Mouse (Mus musculus) heart, postnatal 0 days (tissue): ENCODE results near the gene Pgbd1.

ENCODE experiments used
- CTCF ChIP-seq: IDR thresholded peaks from 2 replicates; pipeline ENCODE4 v1.5.1; 2016; ENCODE audit warnings: antibody characterized with exemption, control low read depth, low read depth
- EP300 ChIP-seq: IDR thresholded peaks from 2 replicates; pipeline ENCODE4 v1.6.1; 2016; ENCODE audit warnings: antibody characterized with exemption, low read depth

GRCm38 (mm10) chr13:21377773-21378172, 63.1 kb downstream of the Pgbd1 start:
- TF ChIP-seq CTCF (no peak), EP300 (no peak)
